Mouse (Mus musculus) c-Kit-positive CD71-positive TER-119-negative erythroid progenitor cells, embryonic 14.5 days (primary cell): ENCODE results near the gene Usp25.

Experiments used
- DNase-seq: peaks from one replicate; pipeline ENCODE4 v3.0.0-alpha.2; 2013; ENCODE audit warnings: low read depth

The Usp25 gene

GRCm38 (mm10) chr16:77034751-77035150 lies 21.2 kb downstream of the Usp25 start:
- no peak for DNase-seq

- DNase-seq = no peak
Measured at GRCm38 (mm10) chr16:77041573-77041972, 28.1 kb downstream of the Usp25 start.

- DNase-seq = no peak
Measured at GRCm38 (mm10) chr16:77043499-77043898, 30.0 kb downstream of the Usp25 start.

- DNase-seq = no peak
Measured at GRCm38 (mm10) chr16:77054184-77054583, 40.7 kb downstream of the Usp25 start.

GRCm38 (mm10) chr16:77055519-77056159 lies 42.1 kb downstream of the Usp25 start:
- DNase-seq = no peak

- DNase-seq = no peak
Measured at GRCm38 (mm10) chr16:77056160-77056520, 42.6 kb downstream of the Usp25 start.

- DNase-seq = no peak
Measured at GRCm38 (mm10) chr16:77058567-77058966, 45.1 kb downstream of the Usp25 start.

DNA sequence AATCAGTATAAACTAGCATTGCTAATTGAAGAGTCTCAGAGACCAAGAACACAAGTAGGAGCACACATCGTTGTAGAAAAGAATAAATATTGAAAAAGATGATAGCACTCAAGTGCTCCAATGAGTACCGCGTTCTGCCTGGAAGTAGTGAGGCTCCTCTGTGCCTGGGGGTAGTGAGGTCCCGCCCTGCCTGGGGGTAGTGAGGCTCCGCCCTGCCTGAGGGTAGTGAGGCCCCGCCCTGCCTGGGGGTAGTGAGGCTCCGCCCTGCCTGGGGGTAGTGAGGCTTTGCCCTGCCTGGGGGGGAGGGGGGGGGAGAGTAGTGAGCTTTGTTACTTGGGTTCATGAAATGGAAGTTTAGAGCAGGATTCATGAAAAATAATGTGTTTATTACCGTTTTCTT lies 46.7 kb downstream of the Usp25 start:
- DNase-seq = peak; percentile 55

DNA sequence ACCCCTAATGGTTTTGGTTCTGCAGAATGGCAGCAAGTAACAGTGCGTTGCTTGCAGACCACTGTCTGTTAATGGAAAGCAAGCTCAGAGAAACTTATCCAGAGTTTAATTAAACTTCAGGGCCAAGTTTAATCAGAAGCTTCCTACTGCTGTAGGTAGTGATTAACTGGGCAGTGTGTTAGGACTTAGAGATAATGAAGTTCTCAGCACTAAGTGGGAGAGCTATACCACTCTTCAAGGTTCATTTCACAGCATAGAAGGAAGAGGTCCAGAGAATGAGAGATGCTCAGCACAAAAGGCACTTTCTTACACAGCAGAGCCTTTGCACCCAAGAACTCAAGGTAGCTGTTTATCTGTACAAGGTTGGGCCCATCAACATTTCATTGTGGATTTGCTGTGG lies 50.4 kb downstream of the Usp25 start:
- no peak for DNase-seq

DNA sequence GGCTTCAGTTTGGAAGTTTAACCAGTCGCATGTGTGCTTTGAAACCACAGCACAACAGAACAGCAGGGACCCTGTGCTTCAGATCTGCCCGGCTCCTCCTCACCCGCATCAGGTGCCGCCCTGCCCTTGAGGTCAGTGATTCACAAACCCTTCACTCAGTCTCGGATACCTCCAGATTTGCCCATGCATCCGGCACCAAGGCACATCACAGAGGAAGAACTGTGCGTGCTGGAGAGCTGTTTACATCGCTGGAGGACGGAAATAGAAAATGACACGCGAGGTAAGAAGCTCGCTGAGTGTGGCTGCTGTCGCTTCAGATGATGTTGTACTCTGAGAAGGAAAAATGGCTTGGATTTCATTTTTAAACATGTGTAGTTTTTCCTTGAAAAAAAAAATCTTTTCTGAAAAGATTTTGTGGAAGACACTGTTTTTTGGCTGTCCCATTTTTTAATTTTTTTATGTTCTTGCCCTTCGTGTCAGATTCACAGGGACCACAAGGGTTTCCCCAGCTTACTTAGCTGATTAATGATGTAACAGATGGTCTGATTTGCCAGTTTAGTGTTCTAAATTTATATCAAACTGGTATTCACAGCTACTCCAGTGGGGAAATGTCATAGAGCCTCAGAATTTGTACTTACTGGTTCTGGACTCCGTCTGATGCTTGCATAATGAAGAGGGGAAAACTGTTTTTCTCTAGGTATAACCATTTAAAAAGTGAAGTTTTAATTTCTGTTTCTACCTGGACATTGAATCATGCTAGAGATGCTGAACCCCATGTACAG lies 63.6 kb downstream of the Usp25 start:
- no peak for DNase-seq

- DNase-seq = no peak
Measured at GRCm38 (mm10) chr16:77077736-77078005, 64.2 kb downstream of the Usp25 start.

DNA sequence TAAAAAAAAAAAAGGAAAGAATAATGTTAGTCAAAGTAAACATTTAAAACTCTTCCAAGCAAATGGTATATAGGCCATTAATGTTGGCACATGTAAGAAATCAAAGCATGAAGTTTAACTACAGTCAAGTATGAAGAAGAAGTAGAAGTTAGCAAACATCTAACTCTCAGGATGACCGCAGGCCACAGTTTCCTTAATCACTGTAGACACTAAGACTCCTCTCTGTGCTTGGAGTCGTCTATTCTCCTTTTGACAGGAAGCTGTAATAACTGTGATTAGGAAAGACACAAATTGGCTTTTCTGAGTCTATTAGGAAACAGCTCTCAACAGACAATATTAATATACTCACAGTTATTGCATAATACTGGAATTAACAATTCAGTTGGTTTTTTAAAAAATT lies 70.6 kb downstream of the Usp25 start:
- DNase-seq = no peak

- no peak for DNase-seq
Measured at GRCm38 (mm10) chr16:77089806-77090205, 76.3 kb downstream of the Usp25 start.

DNA sequence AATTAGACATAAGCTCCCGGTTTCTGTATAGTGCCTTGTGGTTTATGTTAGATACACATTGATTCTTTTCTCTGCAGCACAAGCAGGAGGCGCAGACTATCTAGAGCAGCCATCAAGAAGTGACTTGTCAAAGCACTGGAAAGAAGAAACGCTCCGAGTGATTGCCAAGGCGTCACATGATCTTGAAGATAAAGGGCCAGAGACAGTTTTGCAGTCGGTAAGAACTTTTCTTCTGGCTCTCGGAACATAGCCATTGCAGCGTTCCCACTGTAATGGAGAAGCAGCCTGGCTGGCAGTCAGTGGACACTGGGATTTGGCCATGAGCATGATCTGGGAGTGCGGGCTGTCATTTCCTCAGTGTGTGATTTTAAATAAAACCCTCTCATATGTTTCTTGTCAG lies 80.0 kb downstream of the Usp25 start:
- no peak for DNase-seq

GRCm38 (mm10) chr16:77095017-77095551 lies 81.6 kb downstream of the Usp25 start:
- no peak for DNase-seq

- peak; percentile 32 for DNase-seq
Measured at GRCm38 (mm10) chr16:77099018-77099869, 85.7 kb downstream of the Usp25 start.

- DNase-seq = no peak
Measured at GRCm38 (mm10) chr16:77103637-77104264, 90.2 kb downstream of the Usp25 start.

GRCm38 (mm10) chr16:77111268-77111667 lies 97.8 kb downstream of the Usp25 start:
- DNase-seq = no peak

- DNase-seq = no peak
Measured at GRCm38 (mm10) chr16:77125908-77126307, 112.4 kb downstream of the Usp25 start.

DNA sequence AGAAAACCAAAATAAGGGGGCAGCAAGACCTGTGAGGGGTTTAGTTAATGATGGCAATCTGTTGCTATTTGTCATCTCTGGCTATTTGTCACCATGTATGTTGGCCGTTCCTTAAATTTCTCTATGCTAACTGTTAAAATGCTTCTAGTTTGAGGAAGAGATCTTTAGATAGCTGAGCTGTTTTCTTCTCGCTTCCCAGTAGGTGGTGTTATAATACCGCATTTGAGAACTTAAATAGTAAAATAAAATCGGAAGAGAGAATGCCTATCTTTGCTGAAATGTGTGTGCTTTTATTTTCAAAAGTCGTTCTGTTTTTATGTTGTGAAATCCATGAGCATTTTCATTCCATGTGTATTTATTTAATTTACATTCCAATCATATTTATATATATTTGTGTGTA lies 115.2 kb downstream of the Usp25 start:
- DNase-seq = peak; percentile 3

DNA sequence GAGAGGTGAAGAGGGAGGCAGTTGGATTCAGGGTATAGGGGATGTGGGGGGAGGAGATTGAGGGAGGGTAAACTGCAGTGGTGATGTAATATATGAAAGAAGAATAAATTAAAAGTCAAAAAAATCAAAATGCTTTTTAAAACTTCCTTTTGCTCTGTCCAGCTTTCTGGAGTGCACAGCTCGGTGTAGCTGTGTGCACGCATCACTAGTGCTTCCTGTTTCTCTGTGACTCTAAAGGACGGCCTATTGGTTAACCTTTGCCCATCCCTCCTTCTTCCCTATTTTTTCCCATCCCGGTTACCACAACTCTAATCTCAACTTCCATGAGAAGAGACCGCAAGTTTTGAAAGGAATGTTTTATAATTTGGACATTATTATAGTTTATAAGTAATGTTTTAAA lies 119.5 kb downstream of the Usp25 start:
- no peak for DNase-seq

DNA sequence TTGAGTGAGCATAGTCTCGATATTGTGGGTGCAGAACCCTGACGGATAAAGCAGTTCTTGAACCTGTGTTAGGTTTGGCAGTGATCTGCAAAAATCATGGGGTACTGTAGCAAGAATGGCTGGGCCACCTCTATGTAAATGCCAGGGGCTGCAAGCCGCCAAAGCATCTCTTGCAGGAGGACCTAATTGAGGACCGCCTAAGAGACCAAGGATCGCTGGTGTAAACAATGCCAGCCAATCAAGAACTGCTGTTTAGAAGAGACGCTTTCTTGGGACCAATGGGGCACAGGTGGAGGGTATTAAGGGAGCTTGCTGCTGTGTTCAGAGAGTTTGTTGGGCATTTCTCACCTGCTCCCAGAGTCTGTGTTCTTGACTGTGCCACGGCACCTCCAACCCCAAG lies 127.1 kb downstream of the Usp25 start:
- no peak for DNase-seq
